Mouse (Mus musculus): ENCODE measurements around the gene Slc26a10. TPM values are rescaled to one million over a fixed set of nuclear protein-coding genes. Genes with fewer than 3 reads are reported as not detected.

Slc26a10 gene
- polyA plus RNA-seq, 2 experiments = 1.3 to 1.7 TPM

DNA sequence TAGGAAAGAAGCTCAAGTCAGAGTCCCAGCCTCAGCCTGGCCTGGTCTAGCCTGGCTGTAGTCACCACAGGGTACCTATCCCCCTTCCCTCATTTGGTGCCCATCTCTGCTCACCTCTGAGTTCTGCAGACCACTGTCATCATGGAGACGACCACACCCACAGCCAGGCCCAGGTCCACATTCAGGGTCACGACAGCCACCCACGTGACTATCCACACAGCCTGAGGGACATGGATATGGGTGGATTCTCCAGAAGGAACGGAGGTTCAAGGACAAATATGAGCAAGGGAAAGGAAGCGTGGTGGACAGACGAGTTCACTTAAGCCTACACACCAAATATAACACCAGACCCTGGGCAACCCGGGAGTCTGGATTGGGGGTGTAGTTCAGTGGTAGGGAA, 6.3 kb downstream of the Slc26a10 start:
- WGBS (ENCODE audit: insufficient replicate concordance) = 63% methylated on average over 7 of the region's 7 CpGs
- Histone ChIP-seq H3K4me2 (ENCODE audit: low read depth) (no peak overlapping the region), H3K27ac (no peak overlapping the region), H3K4me1 (replicated peaks; ENCODE audit: control insufficient read depth in 2 of 2, insufficient read depth in 2 of 2, low read length in 1 of 2) (peaks cover 11 to 13% of the 10 kb centered on the region in 2 experiments), H3K36me3 (replicated peaks; ENCODE audit: control insufficient read depth, insufficient read depth, low read depth) (no peaks in the 10 kb centered on the region), H3K4me3 (ENCODE audit: insufficient read depth in 1 of 2, low read depth in 2 of 2, low read length in 2 of 2) (no peak overlapping the region), H3K27me3 (ENCODE audit: control insufficient read depth, insufficient read depth, low read length) (peaks cover 28% of the 10 kb centered on the region), H3K9ac (replicated peaks) (no peak overlapping the region), H3K9me3 (ENCODE audit: control insufficient read depth, low read length) (no peaks in the 10 kb centered on the region)
- DNase-seq (ENCODE audit: low read depth in 3 of 3, low spot score in 3 of 3) (no peak), ATAC-seq (ENCODE audit: insufficient read depth) (no peak)
- no peak for TF ChIP-seq EP300 (IDR thresholded peaks at IDR 0.05; ENCODE audit: low read depth)
- no peak for TF ChIP-seq CTCF (IDR thresholded peaks at IDR 0.05; ENCODE audit: low read depth)

DNA sequence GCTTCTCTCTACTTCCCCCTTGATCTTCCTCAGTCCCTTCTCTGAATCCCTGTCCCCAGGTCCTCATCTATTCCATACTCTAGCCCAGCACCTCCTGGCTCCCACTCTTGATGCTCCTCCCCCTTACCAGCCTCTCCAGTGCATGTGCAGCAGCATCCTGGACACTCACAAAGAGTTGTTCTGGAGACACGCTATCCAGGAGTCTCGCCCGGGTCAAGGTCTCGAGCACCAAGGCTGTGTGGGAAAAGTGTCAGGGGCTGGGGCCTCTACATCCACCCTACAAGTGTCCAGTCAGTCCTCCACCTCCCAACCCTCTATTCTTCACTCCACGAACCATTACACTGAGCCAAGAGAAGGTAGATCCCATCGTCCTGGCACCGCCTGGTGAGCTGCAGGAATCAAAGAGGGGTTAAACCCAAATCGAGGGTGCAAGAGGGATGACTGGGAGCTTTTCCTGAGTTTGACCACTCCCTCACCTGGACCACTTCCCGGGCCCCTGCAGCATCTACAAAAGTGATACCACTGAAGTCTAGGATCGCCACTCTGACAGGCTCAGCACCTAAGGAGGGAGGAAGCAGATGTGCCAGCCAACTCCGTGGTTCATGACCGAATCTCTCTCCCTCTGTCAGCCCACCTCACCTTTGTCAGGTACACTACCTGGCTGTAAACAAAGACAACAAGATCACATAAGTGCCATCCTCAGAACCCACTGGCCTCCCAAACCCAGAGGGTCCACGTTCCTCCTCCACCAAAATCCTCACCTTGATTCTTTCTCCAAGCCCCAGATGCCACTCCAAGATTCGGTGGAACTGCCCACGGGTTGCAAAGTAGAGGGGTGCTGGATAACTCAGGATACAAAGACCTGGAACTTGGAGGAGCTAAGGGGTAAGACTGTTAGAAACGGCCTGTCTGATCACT, 7.0 kb downstream of the Slc26a10 start:
- Histone ChIP-seq H3K9ac (replicated peaks) (no peak overlapping the region), H3K27ac (no peak overlapping the region), H3K4me2 (ENCODE audit: low read depth) (no peak overlapping the region), H3K4me1 (replicated peaks; ENCODE audit: control insufficient read depth in 2 of 2, insufficient read depth in 2 of 2, low read length in 1 of 2) (peaks cover 11 to 13% of the 10 kb centered on the region in 2 experiments), H3K36me3 (replicated peaks; ENCODE audit: control insufficient read depth, insufficient read depth, low read depth) (no peaks in the 10 kb centered on the region), H3K9me3 (ENCODE audit: control insufficient read depth, low read length) (no peaks in the 10 kb centered on the region), H3K27me3 (ENCODE audit: control insufficient read depth, insufficient read depth, low read length) (peaks cover 21% of the 10 kb centered on the region), H3K4me3 (ENCODE audit: insufficient read depth in 1 of 2, low read depth in 2 of 2, low read length in 2 of 2) (no peak overlapping the region)
- no peak for DNase-seq (ENCODE audit: low read depth in 3 of 3, low spot score in 3 of 3)
- WGBS (ENCODE audit: insufficient replicate concordance) = 65% methylated on average over 16 of the region's 16 CpGs
- ATAC-seq (ENCODE audit: insufficient read depth) = no peak
- TF ChIP-seq CTCF (IDR thresholded peaks at IDR 0.05; ENCODE audit: low read depth) (no peak), EP300 (IDR thresholded peaks at IDR 0.05; ENCODE audit: low read depth) (no peak)

- no peak for DNase-seq (ENCODE audit: low read depth in 3 of 3, low spot score in 3 of 3)
- peaks cover 2 to 8% of the 10 kb centered on the region in 2 experiments; a peak in 3 of 4 replicates for H3K4me1 ChIP-seq (replicated peaks; ENCODE audit: control insufficient read depth in 2 of 2, insufficient read depth in 2 of 2, low read length in 1 of 2)
- no peak overlapping the region for H3K4me2 ChIP-seq (ENCODE audit: low read depth)
- H3K36me3 ChIP-seq (replicated peaks; ENCODE audit: control insufficient read depth, insufficient read depth, low read depth) = no peaks in the 10 kb centered on the region
- H3K27me3 ChIP-seq (ENCODE audit: control insufficient read depth, insufficient read depth, low read length) = peaks cover 11% of the 10 kb centered on the region
- TF ChIP-seq CTCF (IDR thresholded peaks at IDR 0.05; ENCODE audit: low read depth) = no peak
- no peak for TF ChIP-seq EP300 (IDR thresholded peaks at IDR 0.05; ENCODE audit: low read depth)
- no peak for ATAC-seq (ENCODE audit: insufficient read depth)
- no peak overlapping the region for H3K4me3 ChIP-seq (ENCODE audit: insufficient read depth in 1 of 2, low read depth in 2 of 2, low read length in 2 of 2)
- H3K9me3 ChIP-seq (ENCODE audit: control insufficient read depth, low read length) = no peaks in the 10 kb centered on the region
- 77% methylated on average over 15 of the region's 15 CpGs for WGBS (ENCODE audit: insufficient replicate concordance)
- no peak overlapping the region for H3K27ac ChIP-seq
- H3K9ac ChIP-seq (replicated peaks) = no peak overlapping the region
These were observed 8.7 kb downstream of the Slc26a10 start for GRCm38 (mm10) chr10:127171631-127172200.

GRCm38 (mm10) chr10:127170837-127171272, 9.6 kb downstream of the Slc26a10 start:
- 2% methylated on average over 29 of the region's 29 CpGs for WGBS (ENCODE audit: insufficient replicate concordance)
- Histone ChIP-seq H3K9me3 (ENCODE audit: control insufficient read depth, low read length) (no peaks in the 10 kb centered on the region), H3K9ac (replicated peaks) (no peak overlapping the region), H3K4me1 (replicated peaks; ENCODE audit: control insufficient read depth in 2 of 2, insufficient read depth in 2 of 2, low read length in 1 of 2) (peaks cover 4 to 13% of the 10 kb centered on the region in 2 experiments; a peak in 3 of 4 replicates), H3K27me3 (ENCODE audit: control insufficient read depth, insufficient read depth, low read length) (peaks cover 16% of the 10 kb centered on the region), H3K27ac (no peak overlapping the region), H3K4me2 (ENCODE audit: low read depth) (peak overlapping the region; percentile 70), H3K36me3 (replicated peaks; ENCODE audit: control insufficient read depth, insufficient read depth, low read depth) (no peaks in the 10 kb centered on the region), H3K4me3 (ENCODE audit: insufficient read depth in 1 of 2, low read depth in 2 of 2, low read length in 2 of 2) (peak overlapping the region; percentile 45 to 59)
- ATAC-seq (ENCODE audit: insufficient read depth) (peak; percentile 73), DNase-seq (ENCODE audit: low read depth in 3 of 3, low spot score in 3 of 3) (peak in 1 of 3 experiments; percentile 62)
- TF ChIP-seq CTCF (IDR thresholded peaks at IDR 0.05; ENCODE audit: low read depth) = peak; percentile 95
- no peak for TF ChIP-seq EP300 (IDR thresholded peaks at IDR 0.05; ENCODE audit: low read depth)

DNA sequence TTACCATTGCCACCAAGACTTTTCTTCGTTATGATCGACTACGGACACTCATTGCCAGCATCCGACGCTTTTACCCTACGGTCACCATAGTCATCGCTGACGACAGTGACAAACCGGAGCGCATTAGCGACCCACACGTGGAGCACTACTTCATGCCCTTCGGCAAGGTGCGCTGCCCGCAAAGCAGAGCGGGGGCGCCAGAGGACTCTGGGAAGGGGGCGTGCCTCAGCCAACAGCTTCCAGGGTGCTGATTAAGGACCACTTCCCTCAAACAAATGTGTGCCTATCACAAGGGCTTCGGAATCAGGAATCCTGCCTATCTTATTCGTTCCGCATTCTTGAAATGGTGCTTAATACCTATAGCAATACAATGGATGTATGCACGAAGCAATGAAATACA, 10.4 kb downstream of the Slc26a10 start:
- no peak for DNase-seq (ENCODE audit: low read depth in 3 of 3, low spot score in 3 of 3)
- Histone ChIP-seq H3K36me3 (replicated peaks; ENCODE audit: control insufficient read depth, insufficient read depth, low read depth) (no peaks in the 10 kb centered on the region), H3K9me3 (ENCODE audit: control insufficient read depth, low read length) (no peaks in the 10 kb centered on the region), H3K4me1 (replicated peaks; ENCODE audit: control insufficient read depth in 2 of 2, insufficient read depth in 2 of 2, low read length in 1 of 2) (peaks cover 4 to 13% of the 10 kb centered on the region in 2 experiments; a peak in 3 of 4 replicates), H3K27me3 (ENCODE audit: control insufficient read depth, insufficient read depth, low read length) (peaks cover 24% of the 10 kb centered on the region), H3K27ac (no peak overlapping the region), H3K4me2 (ENCODE audit: low read depth) (peak overlapping the region; percentile 70), H3K9ac (replicated peaks) (no peak overlapping the region), H3K4me3 (ENCODE audit: insufficient read depth in 1 of 2, low read depth in 2 of 2, low read length in 2 of 2) (no peak overlapping the region)
- no peak for ATAC-seq (ENCODE audit: insufficient read depth)
- TF ChIP-seq CTCF (IDR thresholded peaks at IDR 0.05; ENCODE audit: low read depth) = peak; percentile 53
- TF ChIP-seq EP300 (IDR thresholded peaks at IDR 0.05; ENCODE audit: low read depth) = no peak
- 7% methylated on average over 22 of the region's 22 CpGs for WGBS (ENCODE audit: insufficient replicate concordance)
